Mouse (Mus musculus): Measurements from ENCODE around the gene Tubb2b. TPM values are rescaled to one million over a fixed set of nuclear protein-coding genes. Genes with fewer than 3 reads are reported as not detected.

The Tubb2b gene
- 14.1 and 15.4 TPM in 2 replicates for polyA plus RNA-seq (2015; fragmentation: Nextera tagmentation; extraction: Ambion mirVana)

DNA sequence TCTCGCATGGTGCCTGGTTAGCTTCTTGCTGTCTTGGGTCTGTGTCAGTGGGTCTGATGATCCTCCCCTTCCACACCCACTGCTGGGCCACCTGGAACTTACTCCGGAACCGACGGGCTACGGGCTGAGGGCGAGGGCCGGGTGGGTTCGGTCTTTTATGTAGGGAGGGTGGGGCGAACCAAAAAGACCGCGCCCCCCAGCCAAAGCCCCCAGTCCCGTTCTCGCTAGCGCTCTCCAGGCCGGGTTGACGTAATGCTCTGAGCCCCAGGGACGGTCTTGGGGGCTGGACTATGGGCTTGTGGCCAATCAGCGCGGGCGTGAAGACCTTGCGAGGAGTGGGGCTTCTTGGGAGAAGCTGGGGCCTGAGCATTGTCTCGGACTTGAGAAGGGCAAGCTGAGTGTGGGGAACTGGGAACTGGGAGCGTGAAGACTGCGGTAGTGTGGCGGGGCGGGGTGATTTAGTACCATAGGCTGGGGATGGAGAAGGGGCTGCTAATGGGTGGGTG is at the start of gene Tubb2b:
Tubb2b (minus strand) TSS at position 241 of the 506 bp plus-strand sequence.
- H3K4me3 ChIP-seq (ENCODE audit: low read depth, low read length): peak within 1 kb of the TSS; percentile 57
- H3K4me1 ChIP-seq (replicated peaks; ENCODE audit: control insufficient read depth, insufficient read depth, low read length): no peaks in the 10 kb centered on the region
- H3K27me3 ChIP-seq (replicated peaks; ENCODE audit: control insufficient read depth, insufficient read depth, low read length): peaks cover 21% of the 10 kb centered on the region
- peak within 1 kb of the TSS; percentile 47 for H3K9ac ChIP-seq (ENCODE audit: low read depth, low read length)
- no peaks in the 10 kb centered on the region for H3K36me3 ChIP-seq (ENCODE audit: control insufficient read depth, insufficient read depth)
- under 1% methylated on average over 26 of the region's 26 CpGs for WGBS
- H3K27ac ChIP-seq (ENCODE audit: low read depth, low read length): peak within 1 kb of the TSS; percentile 15; the same call in 1 of the 2 replicates
- no peak for TF ChIP-seq CTCF (IDR thresholded peaks at IDR 0.05; ENCODE audit: low read depth)
- H3K4me2 ChIP-seq (replicated peaks; ENCODE audit: low read depth): peak within 1 kb of the TSS; percentile 92
- peak; percentile 55 for ATAC-seq
- H3K9me3 ChIP-seq (ENCODE audit: control insufficient read depth): no peaks in the 10 kb centered on the region

DNA sequence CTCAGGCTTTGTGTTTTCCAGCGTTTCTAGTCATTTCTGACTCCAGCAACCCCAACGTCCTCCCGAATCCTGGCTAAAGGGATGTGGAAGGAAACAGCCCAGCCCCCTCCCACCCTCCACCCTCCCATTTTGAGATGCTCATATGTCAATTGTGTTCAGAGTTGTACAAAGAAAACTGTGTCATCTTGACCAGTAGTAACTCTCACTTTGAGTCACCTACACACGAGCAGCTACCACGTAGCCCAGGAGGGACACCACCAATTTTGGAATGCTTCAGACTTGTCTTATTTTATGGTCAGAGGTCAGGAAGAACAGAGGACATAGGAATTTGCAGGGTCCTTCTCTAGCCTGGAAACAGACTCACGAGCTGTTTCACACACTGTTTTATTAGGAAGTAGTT is 43.8 kb upstream of the Tubb2b start:
- Histone ChIP-seq H3K36me3 (ENCODE audit: control insufficient read depth, insufficient read depth) (no peaks in the 10 kb centered on the region; the same call in 1 of the 2 replicates), H3K9ac (ENCODE audit: low read depth, low read length) (no peak overlapping the region), H3K9me3 (ENCODE audit: control insufficient read depth) (no peaks in the 10 kb centered on the region), H3K4me2 (replicated peaks; ENCODE audit: low read depth) (no peak overlapping the region), H3K27me3 (replicated peaks; ENCODE audit: control insufficient read depth, insufficient read depth, low read length) (no peaks in the 10 kb centered on the region), H3K27ac (ENCODE audit: low read depth, low read length) (no peak overlapping the region), H3K4me3 (ENCODE audit: low read depth, low read length) (no peak overlapping the region), H3K4me1 (replicated peaks; ENCODE audit: control insufficient read depth, insufficient read depth, low read length) (no peaks in the 10 kb centered on the region)
- WGBS: 95% methylated on average over 6 of the region's 6 CpGs
- ATAC-seq: no peak
- TF ChIP-seq CTCF (IDR thresholded peaks at IDR 0.05; ENCODE audit: low read depth): no peak

DNA sequence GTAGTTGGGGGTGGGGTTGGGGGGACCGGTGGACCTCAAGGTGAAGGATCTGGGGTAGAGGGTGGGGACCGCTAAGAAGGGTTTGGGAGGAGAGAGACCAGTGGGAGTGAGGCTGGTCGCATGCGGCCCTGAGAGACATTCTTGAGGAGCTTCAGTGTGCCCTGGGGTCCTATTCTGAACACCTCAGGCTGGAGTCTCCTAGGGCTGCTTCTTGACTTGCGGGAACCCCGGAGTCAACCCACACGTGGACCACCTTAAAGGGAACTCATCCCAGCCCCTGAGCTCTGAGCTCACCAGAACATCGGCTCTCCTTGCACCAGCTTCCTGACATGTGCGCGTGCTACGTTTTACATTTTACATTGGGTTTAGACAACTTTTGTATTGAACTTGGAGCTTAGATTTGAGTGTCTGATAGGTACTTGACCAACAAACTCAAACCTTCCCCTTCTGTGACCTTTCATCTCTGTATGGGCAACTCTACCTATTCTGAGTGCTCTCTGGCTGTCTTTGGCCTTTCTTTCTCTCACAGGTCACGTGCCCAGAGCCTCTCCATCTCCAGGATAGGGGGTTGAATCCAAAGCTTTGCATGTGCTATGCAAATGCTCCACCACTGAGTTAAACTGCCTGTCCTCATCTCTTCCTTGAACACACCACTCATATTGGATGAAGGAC is 33.2 kb upstream of the Tubb2b start:
- Histone ChIP-seq H3K4me2 (replicated peaks; ENCODE audit: low read depth) (peak overlapping the region; percentile 80), H3K36me3 (ENCODE audit: control insufficient read depth, insufficient read depth) (peaks cover 8% of the 10 kb centered on the region; the same call in 1 of the 2 replicates), H3K27ac (ENCODE audit: low read depth, low read length) (peak overlapping the region; percentile 80), H3K4me3 (ENCODE audit: low read depth, low read length) (peak overlapping the region; percentile 77), H3K9me3 (ENCODE audit: control insufficient read depth) (no peaks in the 10 kb centered on the region), H3K4me1 (replicated peaks; ENCODE audit: control insufficient read depth, insufficient read depth, low read length) (peaks cover 3% of the 10 kb centered on the region; the same call in 1 of the 2 replicates), H3K9ac (ENCODE audit: low read depth, low read length) (peak overlapping the region; percentile 53; the same call in 1 of the 2 replicates), H3K27me3 (replicated peaks; ENCODE audit: control insufficient read depth, insufficient read depth, low read length) (no peaks in the 10 kb centered on the region)
- WGBS: 31% methylated on average over 12 of the region's 12 CpGs
- TF ChIP-seq CTCF (IDR thresholded peaks at IDR 0.05; ENCODE audit: low read depth): no peak
- no peak for ATAC-seq

DNA sequence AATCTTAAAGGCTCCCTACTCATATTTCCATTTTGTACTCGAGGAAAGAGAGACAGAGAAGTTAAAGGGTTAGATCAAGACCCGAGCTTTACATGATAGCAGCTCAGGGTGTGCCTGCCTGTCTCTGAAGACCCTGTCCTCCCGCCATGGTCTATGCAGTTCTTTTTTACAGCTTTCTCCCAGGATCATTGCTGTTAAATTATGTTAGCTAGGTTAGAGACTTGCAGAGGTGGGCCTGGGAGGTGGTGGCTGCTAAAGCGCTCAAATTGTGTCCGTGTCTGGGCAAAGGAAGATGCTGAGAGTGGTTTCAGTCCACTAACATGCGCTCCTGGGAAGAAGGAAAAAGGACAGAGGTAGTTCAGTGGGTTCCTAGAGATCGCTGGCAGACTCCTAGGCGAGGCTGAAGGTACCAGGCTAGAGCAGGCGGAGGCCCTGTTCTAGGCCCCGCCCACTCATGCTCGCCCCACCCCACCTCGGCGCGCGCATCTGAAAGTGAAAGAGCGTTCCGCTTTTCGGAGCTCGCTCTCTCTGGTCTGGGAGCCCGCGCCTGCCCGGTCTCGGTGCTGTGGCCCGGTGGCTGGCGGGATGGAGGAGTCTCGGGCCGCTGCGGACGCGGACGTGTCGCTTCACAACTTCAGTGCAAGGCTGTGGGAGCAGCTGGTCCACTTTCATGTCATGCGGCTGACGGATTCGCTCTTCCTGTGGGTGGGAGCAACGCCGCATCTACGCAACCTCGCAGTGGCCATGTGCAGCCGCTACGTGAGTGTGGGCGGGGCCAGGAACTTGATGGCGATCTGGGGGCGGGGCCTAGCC is 32.4 kb upstream of the Tubb2b start, which contains the start of gene Psmg4:
Psmg4 (plus strand) TSS at position 474 of the 813 bp plus-strand sequence.
- H3K4me2 ChIP-seq (replicated peaks; ENCODE audit: low read depth): peak within 1 kb of the TSS; percentile 80
- ATAC-seq: peak; percentile 98
- peaks cover 8% of the 10 kb centered on the region; the same call in 1 of the 2 replicates for H3K36me3 ChIP-seq (ENCODE audit: control insufficient read depth, insufficient read depth)
- no peak for TF ChIP-seq CTCF (IDR thresholded peaks at IDR 0.05; ENCODE audit: low read depth)
- H3K27me3 ChIP-seq (replicated peaks; ENCODE audit: control insufficient read depth, insufficient read depth, low read length): no peaks in the 10 kb centered on the region
- 2% methylated on average over 44 of the region's 44 CpGs for WGBS
- H3K9me3 ChIP-seq (ENCODE audit: control insufficient read depth): no peaks in the 10 kb centered on the region
- H3K27ac ChIP-seq (ENCODE audit: low read depth, low read length): peak within 1 kb of the TSS; percentile 80
- peak within 1 kb of the TSS; percentile 77 for H3K4me3 ChIP-seq (ENCODE audit: low read depth, low read length)
- peaks cover 3% of the 10 kb centered on the region; the same call in 1 of the 2 replicates for H3K4me1 ChIP-seq (replicated peaks; ENCODE audit: control insufficient read depth, insufficient read depth, low read length)
- peak within 1 kb of the TSS; percentile 53 for H3K9ac ChIP-seq (ENCODE audit: low read depth, low read length)

DNA sequence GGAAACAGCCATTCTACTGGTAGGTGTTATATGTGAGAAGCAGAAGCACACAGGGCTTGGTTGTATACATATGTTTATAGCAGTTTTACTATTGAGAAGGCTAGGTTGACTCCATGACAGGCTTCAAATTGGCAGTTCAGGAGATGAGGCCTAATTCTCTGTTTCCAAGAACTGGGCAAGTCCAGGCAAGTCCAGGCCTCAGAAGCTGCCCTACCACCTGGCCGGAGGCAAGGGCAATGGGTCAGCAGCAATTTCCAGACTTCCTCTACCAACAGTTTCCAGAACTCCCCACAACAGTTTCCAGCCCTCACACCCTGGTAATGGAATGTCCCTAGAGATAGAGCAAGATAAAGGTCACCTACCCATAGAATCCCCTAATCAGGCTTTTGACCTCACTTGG is 29.7 kb upstream of the Tubb2b start:
- no peak overlapping the region for H3K4me2 ChIP-seq (replicated peaks; ENCODE audit: low read depth)
- WGBS: 76% methylated on average over 1 of the region's 1 CpGs
- no peak overlapping the region for H3K9ac ChIP-seq (ENCODE audit: low read depth, low read length)
- peaks cover 3% of the 10 kb centered on the region; the same call in 1 of the 2 replicates for H3K4me1 ChIP-seq (replicated peaks; ENCODE audit: control insufficient read depth, insufficient read depth, low read length)
- H3K27me3 ChIP-seq (replicated peaks; ENCODE audit: control insufficient read depth, insufficient read depth, low read length): no peaks in the 10 kb centered on the region
- no peak for ATAC-seq
- H3K4me3 ChIP-seq (ENCODE audit: low read depth, low read length): no peak overlapping the region
- H3K9me3 ChIP-seq (ENCODE audit: control insufficient read depth): no peaks in the 10 kb centered on the region
- TF ChIP-seq CTCF (IDR thresholded peaks at IDR 0.05; ENCODE audit: low read depth): no peak
- H3K27ac ChIP-seq (ENCODE audit: low read depth, low read length): no peak overlapping the region
- no peaks in the 10 kb centered on the region for H3K36me3 ChIP-seq (ENCODE audit: control insufficient read depth, insufficient read depth)
